Mouse (Mus musculus): ENCODE results near the gene Slc38a6. TPM values are rescaled to one million over a fixed set of nuclear protein-coding genes. Genes with fewer than 3 reads are reported as not detected.
A peak's percentile ranks its signal among the peaks of the same experiment; 100 is the strongest.

Gene Slc38a6
- polyA plus RNA-seq, 1 experiment from 2014 or later = 10.1 TPM

- H3K9me3 ChIP-seq = no peaks in the 10 kb centered on the region
- no peaks in the 10 kb centered on the region for H3K36me3 ChIP-seq
- no peak overlapping the region for H3K27ac ChIP-seq
- no peak for DNase-seq (ENCODE audit: low spot score)
- H3K4me3 ChIP-seq = no peak overlapping the region
- no peaks in the 10 kb centered on the region for H3K27me3 ChIP-seq (ENCODE audit: insufficient read depth, poor library complexity, severe bottlenecking)
- WGBS = 86% methylated on average over 7 of the region's 7 CpGs
- peaks cover 16% of the 10 kb centered on the region for H3K4me1 ChIP-seq (replicated peaks)
These were observed 80.0 kb downstream of the Slc38a6 start for GRCm38 (mm10) chr12:73366581-73366980.

DNA sequence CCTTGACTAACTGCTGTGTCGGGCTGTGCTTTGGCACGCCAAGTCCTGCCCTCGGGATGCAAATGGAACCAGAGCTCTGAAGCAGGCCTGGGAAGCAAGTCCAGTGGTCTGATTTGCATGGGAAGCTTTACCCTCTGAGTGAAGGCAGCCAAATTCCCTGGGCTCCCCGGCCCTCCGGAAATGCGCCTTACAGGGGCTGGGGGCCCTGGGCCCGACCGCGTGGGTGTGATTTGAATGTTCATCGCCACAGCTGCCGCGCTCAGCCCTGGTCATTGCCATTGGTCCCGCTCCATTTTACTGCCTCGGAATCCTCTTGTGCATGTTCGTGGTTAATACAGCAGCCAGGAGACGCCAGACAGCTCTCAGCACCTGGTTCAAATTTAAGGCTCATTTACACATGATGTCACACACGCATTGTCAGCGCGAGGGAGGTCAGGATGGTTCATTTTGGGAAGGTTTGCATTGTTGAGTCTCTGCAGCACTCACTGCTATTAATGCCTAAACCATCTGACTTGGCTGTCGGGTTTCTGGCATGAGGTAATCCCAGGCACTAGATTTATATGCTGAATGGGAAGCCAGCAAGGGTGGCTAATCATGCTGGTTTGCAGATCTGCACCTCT, 81.0 kb downstream of the Slc38a6 start:
- whole genome bisulfite sequencing = 29% methylated on average over 20 of the region's 20 CpGs
- H3K27me3 ChIP-seq (ENCODE audit: insufficient read depth, poor library complexity, severe bottlenecking) = no peaks in the 10 kb centered on the region
- no peaks in the 10 kb centered on the region for H3K36me3 ChIP-seq
- peaks cover 16% of the 10 kb centered on the region for H3K4me1 ChIP-seq (replicated peaks)
- no peak overlapping the region for H3K4me3 ChIP-seq
- no peaks in the 10 kb centered on the region for H3K9me3 ChIP-seq
- H3K27ac ChIP-seq = peak overlapping the region; percentile 69; the same call in 1 of the 2 replicates
- peak; percentile 39 for DNase-seq (ENCODE audit: low spot score)

DNA sequence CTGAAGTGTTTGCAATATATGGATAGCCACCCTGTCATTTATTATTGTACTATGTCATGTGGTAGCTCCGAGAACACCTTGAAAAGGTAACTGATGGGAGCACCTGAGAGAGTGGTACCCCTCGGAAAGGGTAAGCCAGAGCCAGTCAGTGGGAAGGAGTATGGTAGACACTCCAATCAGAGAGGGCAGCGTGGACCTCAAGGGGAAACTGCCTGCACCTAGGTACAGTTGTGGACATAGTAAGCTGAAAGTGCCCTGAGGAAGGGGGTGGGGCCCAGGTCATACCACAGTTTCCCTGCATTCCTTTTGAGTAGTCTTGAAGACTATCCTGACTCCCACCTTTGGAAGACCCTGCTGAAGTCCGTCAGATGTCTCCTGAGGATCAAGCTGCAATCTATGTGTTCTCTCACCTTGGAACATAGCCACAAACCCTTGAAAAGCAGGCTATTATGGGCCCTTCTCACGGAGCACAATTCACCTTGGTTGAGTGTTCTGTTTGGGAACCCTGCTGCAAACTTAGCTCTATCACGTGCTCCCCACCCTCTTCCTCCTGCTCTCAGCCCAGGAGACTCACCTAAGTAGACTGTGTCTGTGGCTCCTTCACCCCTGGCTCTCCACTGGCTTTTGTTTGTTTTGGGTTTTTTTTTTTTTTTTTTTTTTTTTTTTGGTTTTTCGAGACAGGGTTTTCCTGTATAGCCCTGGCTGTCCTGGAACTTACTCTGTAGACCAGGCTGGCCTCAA, 82.5 kb downstream of the Slc38a6 start:
- H3K36me3 ChIP-seq = no peaks in the 10 kb centered on the region
- no peak overlapping the region for H3K4me3 ChIP-seq
- WGBS = 82% methylated on average over 7 of the region's 7 CpGs
- H3K27me3 ChIP-seq (ENCODE audit: insufficient read depth, poor library complexity, severe bottlenecking) = no peaks in the 10 kb centered on the region
- no peak for DNase-seq (ENCODE audit: low spot score)
- peaks cover 16% of the 10 kb centered on the region for H3K4me1 ChIP-seq (replicated peaks)
- no peaks in the 10 kb centered on the region for H3K9me3 ChIP-seq
- H3K27ac ChIP-seq = no peak overlapping the region

DNA sequence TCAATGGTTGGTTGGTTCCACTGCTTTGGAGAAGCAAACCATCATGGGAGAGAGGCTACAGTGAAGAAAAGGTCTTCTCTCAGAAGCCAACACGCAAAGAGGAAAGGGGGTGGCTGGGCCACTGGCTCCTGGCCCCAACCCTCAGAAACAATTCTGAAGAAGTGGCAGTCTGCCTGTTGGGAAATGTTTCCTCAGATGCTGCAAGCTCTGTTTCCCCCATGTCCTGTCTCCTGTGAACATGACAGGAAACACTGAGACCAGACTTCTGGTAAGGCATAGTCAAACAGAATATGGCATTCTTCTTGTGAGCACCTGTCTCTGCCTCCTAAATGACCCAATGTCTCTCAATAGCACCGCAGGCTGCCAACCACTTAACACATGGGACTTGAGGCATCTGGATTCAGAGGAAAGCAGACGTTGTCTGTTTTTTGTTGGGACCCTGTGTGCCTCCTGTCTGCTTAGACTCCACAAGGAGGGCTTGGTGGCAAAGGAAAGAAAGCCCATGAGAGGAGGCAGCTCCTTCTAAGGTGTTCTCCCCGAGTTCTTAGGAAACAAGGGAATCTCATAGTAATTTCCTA, 83.9 kb downstream of the Slc38a6 start:
- H3K4me1 ChIP-seq (replicated peaks) = peaks cover 16% of the 10 kb centered on the region
- DNase-seq (ENCODE audit: low spot score) = no peak
- 78% methylated on average over 4 of the region's 4 CpGs for WGBS
- no peaks in the 10 kb centered on the region for H3K9me3 ChIP-seq
- H3K27me3 ChIP-seq (ENCODE audit: insufficient read depth, poor library complexity, severe bottlenecking) = no peaks in the 10 kb centered on the region
- no peaks in the 10 kb centered on the region for H3K36me3 ChIP-seq
- no peak overlapping the region for H3K27ac ChIP-seq
- H3K4me3 ChIP-seq = no peak overlapping the region

GRCm38 (mm10) chr12:73371132-73371531, 84.6 kb downstream of the Slc38a6 start:
- Histone ChIP-seq H3K4me1 (replicated peaks) (peaks cover 16% of the 10 kb centered on the region), H3K36me3 (no peaks in the 10 kb centered on the region), H3K9me3 (no peaks in the 10 kb centered on the region), H3K27me3 (ENCODE audit: insufficient read depth, poor library complexity, severe bottlenecking) (no peaks in the 10 kb centered on the region), H3K4me3 (no peak overlapping the region), H3K27ac (no peak overlapping the region)
- 89% methylated on average over 7 of the region's 7 CpGs for WGBS
- no peak for DNase-seq (ENCODE audit: low spot score)

- 91% methylated on average over 5 of the region's 5 CpGs for WGBS
- no peak overlapping the region for H3K4me3 ChIP-seq
- H3K4me1 ChIP-seq (replicated peaks) = peaks cover 24% of the 10 kb centered on the region
- H3K27ac ChIP-seq = no peak overlapping the region
- no peaks in the 10 kb centered on the region for H3K27me3 ChIP-seq (ENCODE audit: insufficient read depth, poor library complexity, severe bottlenecking)
- H3K36me3 ChIP-seq = no peaks in the 10 kb centered on the region
- DNase-seq (ENCODE audit: low spot score) = no peak
- H3K9me3 ChIP-seq = no peaks in the 10 kb centered on the region
These were observed 91.4 kb downstream of the Slc38a6 start for GRCm38 (mm10) chr12:73378026-73378425.

- Histone ChIP-seq H3K4me1 (replicated peaks) (peaks cover 32% of the 10 kb centered on the region), H3K27me3 (ENCODE audit: insufficient read depth, poor library complexity, severe bottlenecking) (no peaks in the 10 kb centered on the region), H3K27ac (no peak overlapping the region), H3K9me3 (no peaks in the 10 kb centered on the region), H3K36me3 (no peaks in the 10 kb centered on the region), H3K4me3 (no peak overlapping the region)
- no peak for DNase-seq (ENCODE audit: low spot score)
- WGBS = 90% methylated on average over 13 of the region's 13 CpGs
These were observed 92.3 kb downstream of the Slc38a6 start for GRCm38 (mm10) chr12:73378724-73379355.

- H3K27ac ChIP-seq = no peak overlapping the region
- no peaks in the 10 kb centered on the region for H3K9me3 ChIP-seq
- no peaks in the 10 kb centered on the region for H3K27me3 ChIP-seq (ENCODE audit: insufficient read depth, poor library complexity, severe bottlenecking)
- H3K4me3 ChIP-seq = no peak overlapping the region
- H3K36me3 ChIP-seq = no peaks in the 10 kb centered on the region
- 85% methylated on average over 8 of the region's 8 CpGs for WGBS
- no peak for DNase-seq (ENCODE audit: low spot score)
- H3K4me1 ChIP-seq (replicated peaks) = peaks cover 32% of the 10 kb centered on the region
These were observed 94.2 kb downstream of the Slc38a6 start for GRCm38 (mm10) chr12:73380686-73381360.

DNA sequence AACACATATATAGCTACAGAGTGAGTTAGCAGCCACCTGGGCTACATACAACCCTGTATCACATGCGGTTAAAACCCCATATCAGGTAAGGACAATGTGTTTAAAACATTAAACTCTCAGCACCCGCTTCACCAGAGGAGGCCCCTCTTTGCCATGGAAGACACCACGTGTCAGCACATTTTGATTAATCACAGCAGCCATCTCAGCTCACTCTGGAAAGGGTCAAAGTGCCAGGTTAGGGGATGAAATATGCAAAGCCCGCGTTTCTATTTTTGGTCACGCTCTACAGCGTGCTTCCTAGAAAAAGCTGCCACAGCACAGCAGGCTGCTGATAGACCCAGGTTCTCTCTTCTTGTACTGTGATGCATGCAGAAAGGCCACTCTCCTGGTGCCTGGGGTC, 94.9 kb downstream of the Slc38a6 start:
- H3K9me3 ChIP-seq = no peaks in the 10 kb centered on the region
- H3K27me3 ChIP-seq (ENCODE audit: insufficient read depth, poor library complexity, severe bottlenecking) = no peaks in the 10 kb centered on the region
- H3K4me3 ChIP-seq = no peak overlapping the region
- no peaks in the 10 kb centered on the region for H3K36me3 ChIP-seq
- H3K27ac ChIP-seq = peak overlapping the region; percentile 60; the same call in 1 of the 2 replicates
- WGBS = 49% methylated on average over 7 of the region's 7 CpGs
- peak; percentile 25 for DNase-seq (ENCODE audit: low spot score)
- peaks cover 32% of the 10 kb centered on the region for H3K4me1 ChIP-seq (replicated peaks)

DNA sequence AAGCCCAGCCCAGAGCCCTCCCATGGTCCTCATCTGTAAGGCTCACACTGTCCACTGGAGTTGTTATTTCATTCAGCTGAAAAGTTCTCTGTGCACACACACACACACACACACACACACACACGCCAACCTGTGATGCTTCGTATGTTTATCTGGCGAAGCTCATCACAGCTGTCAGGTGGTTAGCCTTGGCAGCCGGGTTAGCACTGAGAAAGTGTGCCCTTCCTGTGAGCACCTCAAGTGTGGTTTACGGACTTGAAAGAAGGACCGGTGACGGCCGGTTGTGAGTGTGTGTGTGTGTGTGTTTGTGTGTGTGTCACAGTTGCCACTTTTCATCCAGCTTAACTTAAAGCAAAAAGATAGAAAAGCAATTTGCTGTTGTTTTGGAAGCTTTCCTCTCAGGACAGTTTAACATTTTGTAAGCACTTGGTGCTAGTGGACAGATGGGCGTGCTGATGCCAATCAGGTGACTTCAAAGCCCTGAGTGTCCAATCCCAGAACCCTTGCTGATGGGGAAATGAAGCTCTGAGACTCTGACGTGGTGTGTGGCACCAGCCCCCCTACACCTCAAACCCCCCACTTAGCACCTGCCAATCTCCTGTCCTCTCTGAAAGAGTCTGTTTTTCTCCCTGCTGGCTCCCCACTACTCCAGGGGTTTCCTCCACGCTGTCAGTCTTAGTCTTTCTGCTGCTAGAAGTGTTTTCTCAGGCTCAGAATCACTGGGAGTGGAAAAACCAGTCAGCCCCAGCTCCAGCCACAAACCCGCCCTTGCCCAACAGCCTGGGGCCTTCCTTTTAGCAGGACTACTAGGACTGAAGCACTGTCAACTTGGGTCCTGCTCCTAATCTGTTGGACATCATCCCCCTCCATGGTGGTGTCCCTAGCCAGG, 96.0 kb downstream of the Slc38a6 start:
- H3K27me3 ChIP-seq (ENCODE audit: insufficient read depth, poor library complexity, severe bottlenecking) = no peaks in the 10 kb centered on the region
- peaks cover 32% of the 10 kb centered on the region for H3K4me1 ChIP-seq (replicated peaks)
- no peaks in the 10 kb centered on the region for H3K36me3 ChIP-seq
- H3K4me3 ChIP-seq = no peak overlapping the region
- H3K9me3 ChIP-seq = no peaks in the 10 kb centered on the region
- 76% methylated on average over 12 of the region's 12 CpGs for WGBS
- DNase-seq (ENCODE audit: low spot score) = no peak
- H3K27ac ChIP-seq = peak overlapping the region; percentile 50; the same call in 1 of the 2 replicates

- Histone ChIP-seq H3K27me3 (ENCODE audit: insufficient read depth, poor library complexity, severe bottlenecking) (no peaks in the 10 kb centered on the region), H3K27ac (peak overlapping the region; percentile 50), H3K9me3 (no peaks in the 10 kb centered on the region), H3K36me3 (no peaks in the 10 kb centered on the region), H3K4me3 (no peak overlapping the region), H3K4me1 (replicated peaks) (peaks cover 32% of the 10 kb centered on the region)
- WGBS = 67% methylated on average over 5 of the region's 5 CpGs
- no peak for DNase-seq (ENCODE audit: low spot score)
These were observed 96.6 kb downstream of the Slc38a6 start for GRCm38 (mm10) chr12:73383179-73383510.

GRCm38 (mm10) chr12:73383861-73384260, 97.3 kb downstream of the Slc38a6 start:
- Histone ChIP-seq H3K9me3 (no peaks in the 10 kb centered on the region), H3K4me3 (no peak overlapping the region), H3K36me3 (no peaks in the 10 kb centered on the region), H3K27me3 (ENCODE audit: insufficient read depth, poor library complexity, severe bottlenecking) (no peaks in the 10 kb centered on the region), H3K27ac (peak overlapping the region; percentile 50), H3K4me1 (replicated peaks) (peaks cover 32% of the 10 kb centered on the region)
- 90% methylated on average over 3 of the region's 3 CpGs for WGBS
- DNase-seq (ENCODE audit: low spot score) = no peak
